Mouse (Mus musculus) inflammation-experienced regulatory T-cells, adult 6 months (primary cell): ENCODE measurements around the gene Naa80. TPM values are rescaled to one million over a fixed set of nuclear protein-coding genes. Genes with fewer than 3 reads are reported as not detected.
A peak's percentile ranks its signal among the peaks of the same experiment; 100 is the strongest.

Experiments used
- ATAC-seq: one replicate; pipeline ENCODE4 v1.8.0; 2017
- polyA plus RNA-seq, 3 experiments: library from polyadenylated mRNA; unstranded; fragments of 100-300 nt; shearing (Covaris generic); gene quantifications; one replicate each; pipeline ENCODE4 v1.2.1; 2017

The Naa80 gene
- 10 to 100 TPM; 13.8 to 23.8 (median 19.2) TPM for polyA plus RNA-seq

DNA sequence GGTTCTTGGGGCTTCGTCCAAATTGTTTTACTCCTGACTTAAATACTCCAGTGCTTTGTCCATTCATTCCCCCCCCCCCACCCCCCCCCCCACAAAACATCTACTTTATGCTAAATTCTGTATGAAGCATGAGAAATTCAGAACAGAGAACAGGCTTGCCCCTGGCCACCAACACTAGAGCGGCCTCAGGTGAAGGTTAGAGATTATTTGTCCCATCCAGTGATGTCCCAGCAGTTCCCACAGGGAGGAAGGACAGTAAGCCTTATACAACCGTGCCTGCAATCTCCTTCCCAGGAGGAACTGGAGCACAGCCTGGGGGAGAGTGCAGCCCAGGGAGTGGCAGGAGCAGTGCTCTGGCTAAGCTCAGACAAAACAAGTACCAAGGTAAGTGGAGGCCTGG is at the start of gene Naa80:
Gene Naa80 (plus strand): TSS at position 301 of the 400 bp plus-strand sequence.
- no peak for ATAC-seq

DNA sequence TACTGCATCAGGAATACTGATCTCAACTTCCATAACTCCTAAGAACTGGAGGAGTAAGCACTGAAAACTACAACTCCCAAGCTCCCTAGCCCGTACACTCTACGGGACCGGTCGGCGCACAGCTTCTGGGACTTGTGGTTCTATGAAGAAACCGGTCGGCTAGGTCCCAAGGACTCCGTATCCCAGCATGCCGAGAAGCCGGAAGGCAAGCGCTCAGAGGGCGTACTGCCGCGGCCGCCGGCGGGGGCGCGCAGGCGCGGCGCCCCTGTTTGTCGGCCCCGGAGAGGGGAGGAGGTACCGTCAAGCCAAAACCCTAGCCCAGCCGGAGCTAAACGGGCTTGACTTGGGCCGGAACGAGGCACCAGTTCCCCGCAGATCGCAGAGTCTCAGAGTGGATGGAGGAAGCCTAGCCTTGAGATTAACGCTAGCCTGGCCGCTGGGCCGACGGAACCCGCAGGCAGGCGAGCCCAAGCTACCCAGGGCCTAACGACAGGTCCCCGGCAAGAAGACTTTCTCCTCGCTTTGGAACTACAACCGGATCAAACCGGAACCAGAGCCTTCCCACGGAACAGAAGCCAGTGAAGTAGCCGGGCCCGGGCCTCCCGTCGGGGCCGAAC is 44.8 kb upstream of the Naa80 start, which contains the start of gene Tmem115:
Gene Tmem115 (plus strand): TSS at position 155 of the 617 bp plus-strand sequence.
- ATAC-seq: peak; percentile 99

DNA sequence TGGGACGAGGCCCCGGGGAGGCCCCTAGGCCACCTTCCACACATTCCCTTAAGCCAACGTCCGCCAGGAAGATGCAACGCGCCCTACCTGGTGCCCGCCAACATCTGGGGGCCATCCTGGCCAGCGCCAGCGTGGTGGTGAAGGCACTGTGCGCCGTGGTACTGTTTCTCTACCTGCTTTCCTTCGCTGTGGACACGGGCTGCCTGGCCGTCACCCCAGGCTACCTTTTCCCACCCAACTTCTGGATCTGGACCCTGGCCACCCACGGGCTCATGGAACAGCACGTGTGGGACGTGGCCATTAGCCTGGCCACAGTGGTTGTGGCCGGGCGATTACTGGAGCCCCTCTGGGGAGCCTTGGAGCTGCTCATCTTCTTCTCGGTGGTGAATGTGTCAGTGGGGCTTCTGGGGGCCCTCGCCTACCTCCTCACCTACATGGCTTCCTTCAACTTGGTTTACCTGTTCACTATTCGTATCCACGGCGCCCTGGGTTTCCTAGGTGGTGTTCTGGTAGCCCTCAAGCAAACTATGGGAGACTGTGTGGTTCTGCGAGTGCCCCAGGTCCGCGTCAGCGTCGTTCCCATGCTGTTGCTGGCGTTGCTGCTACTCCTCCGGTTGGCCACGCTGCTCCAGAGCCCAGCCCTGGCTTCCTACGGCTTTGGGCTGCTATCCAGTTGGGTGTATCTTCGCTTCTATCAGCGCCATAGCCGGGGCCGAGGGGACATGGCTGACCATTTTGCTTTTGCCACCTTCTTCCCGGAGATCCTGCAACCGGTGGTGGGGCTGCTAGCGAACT is 44.1 kb upstream of the Naa80 start:
- no peak for ATAC-seq

DNA sequence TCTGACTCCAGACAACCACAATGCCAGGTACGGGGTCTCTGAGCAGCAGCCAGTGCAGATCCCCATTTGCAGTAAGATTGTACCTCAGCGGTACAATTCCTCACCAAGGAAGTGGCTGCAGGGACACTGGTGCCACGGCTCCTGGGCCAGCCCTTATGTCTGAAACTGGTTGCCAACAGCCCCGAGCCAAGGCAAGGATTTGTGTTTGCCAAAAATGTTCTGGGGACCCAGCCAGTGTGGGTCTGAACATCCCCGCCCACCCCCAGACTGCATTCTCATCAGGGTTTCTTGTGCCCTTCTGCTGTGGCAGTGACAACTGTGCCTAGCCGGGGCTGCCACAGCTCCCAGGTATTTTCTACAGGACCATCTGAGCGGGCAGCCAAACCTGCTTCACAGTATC is 40.5 kb upstream of the Naa80 start:
- no peak for ATAC-seq

DNA sequence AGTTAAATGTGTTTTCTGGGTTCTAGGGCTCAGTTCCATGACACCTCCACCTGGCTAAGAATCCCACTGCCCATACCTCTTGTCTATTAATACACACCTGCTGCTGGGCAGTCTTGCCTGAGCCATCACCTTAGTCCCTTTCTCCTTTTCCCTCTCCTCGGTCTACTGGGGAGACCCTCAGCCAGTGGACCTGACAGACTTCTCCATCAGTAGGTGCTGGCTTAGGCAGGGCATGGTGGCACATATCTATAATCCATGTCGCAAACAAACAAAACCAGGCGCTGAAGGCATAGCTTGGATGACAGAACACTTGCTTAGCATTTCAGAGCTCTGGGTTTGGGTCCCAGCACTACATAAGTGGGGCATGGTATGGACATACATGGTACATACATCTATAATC is 40.0 kb upstream of the Naa80 start:
- no peak for ATAC-seq

DNA sequence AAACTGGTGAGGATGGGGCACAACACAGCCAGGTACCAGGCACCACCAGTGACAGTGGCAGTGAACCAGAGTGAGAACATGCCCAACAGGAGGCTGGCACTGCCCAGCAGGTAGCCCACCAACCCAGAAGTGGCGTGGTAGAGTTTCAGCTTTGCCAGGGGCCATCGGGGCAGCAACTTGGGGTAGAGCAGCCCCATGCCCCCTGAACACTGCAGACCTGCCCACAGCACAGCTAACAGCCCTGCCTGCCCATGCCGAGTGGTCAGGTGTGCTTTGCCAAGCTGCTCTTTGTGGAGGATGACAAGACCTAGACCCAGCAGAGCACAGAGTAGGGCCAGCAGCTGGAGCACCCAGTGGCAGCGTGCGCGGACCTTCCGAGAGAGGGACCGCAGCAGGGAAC is 38.7 kb upstream of the Naa80 start:
- no peak for ATAC-seq

DNA sequence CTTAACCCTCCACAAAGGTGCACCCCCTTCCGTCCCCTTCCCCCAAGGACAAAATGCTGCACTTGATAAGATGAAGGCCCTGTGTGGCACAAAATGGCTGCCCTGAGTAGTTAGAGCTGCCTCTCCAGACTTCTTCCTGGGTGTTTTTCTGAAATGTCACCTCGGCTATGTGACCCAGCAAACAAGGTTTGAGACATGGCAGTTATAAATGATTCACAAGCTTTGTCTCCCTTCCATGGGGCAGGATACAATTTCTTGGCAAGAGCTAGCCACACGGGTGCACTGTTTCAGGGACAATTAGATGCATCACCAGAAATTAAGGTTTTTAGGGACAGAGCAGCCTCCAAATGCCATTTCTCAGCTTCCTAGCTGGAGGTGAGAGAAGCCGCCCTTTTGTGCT is 38.3 kb upstream of the Naa80 start:
- no peak for ATAC-seq

DNA sequence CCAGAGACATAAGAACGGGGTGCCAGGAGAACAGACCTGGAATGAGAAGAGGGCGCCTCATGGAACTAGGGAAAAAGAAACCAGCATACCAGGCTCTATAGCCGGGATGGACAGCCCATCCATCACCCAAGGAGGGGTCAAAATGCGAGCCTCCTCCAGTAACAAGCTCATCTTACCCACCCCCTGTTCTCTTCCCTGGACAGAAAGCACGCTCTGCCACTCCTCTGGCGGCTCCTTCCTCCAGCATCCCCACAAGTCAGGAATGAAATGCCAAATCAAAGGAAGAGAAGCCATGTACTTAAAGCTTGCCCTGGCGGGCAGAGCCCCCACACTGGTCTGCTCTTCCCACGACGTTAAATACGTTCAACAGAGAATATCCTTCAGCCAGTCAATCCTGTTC is 37.7 kb upstream of the Naa80 start:
- no peak for ATAC-seq

DNA sequence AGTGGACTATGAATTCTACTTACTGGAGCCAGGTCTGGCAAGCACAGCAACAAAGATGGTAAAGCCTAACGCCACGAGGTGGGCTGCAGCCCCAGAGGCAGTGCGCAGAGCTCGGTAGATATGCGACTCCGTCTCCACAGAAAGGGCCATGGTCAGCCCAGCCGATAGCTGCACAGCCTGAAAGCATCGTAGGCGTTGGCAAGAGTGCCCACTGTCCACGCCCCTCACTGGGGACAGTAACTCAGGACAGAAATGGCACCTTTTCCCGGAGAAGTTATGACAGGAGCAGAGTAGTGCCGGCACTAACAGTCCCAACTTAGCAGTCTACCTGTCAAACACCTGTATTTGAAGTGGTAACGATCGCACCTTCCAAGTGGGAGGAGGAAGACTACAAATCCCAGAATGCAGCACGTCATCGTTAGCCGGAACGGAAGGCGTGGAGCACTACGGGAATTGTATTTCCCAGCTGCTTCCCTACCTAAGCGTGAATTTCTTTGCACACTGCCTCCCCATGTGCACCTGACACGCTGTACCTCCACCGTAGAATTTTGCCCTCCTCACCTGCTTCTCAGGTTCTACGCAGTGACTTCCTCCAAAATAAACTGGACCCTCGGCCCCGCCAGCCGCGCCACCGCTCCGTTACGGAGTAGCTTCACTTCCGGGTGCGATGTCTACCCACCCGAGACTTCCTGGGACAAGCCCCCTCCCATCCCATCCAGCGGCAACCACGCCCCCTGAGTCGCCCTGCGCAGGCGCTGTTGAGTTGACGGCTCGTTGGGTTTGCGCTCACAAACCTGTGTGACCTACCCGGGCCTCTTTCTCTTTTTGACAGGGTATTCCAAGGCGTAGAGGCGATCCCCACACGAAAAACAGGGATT is 37.0 kb upstream of the Naa80 start, which contains the start of the genes Cyb561d2 and Nprl2:
Gene Cyb561d2 (minus strand): TSS at position 720 of the 878 bp plus-strand sequence.
Gene Nprl2 (plus strand): TSS at position 753 of the 878 bp plus-strand sequence.
- peak; percentile 87 for ATAC-seq

DNA sequence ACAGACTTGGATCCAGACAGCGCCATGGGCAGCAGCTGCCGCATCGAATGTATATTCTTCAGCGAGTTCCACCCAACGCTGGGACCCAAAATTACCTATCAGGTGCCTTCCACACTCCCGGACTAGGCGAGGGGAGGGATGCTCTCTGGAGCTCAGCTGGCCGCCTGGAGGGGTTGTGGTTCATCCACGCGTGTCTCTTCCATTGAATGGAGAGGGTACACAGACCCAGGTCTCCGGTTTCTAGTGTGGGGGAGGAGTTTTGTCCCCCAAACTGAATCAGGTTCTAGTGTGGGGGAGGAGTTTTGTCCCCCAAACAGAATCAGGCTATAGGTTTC is 36.4 kb upstream of the Naa80 start:
- no peak for ATAC-seq

DNA sequence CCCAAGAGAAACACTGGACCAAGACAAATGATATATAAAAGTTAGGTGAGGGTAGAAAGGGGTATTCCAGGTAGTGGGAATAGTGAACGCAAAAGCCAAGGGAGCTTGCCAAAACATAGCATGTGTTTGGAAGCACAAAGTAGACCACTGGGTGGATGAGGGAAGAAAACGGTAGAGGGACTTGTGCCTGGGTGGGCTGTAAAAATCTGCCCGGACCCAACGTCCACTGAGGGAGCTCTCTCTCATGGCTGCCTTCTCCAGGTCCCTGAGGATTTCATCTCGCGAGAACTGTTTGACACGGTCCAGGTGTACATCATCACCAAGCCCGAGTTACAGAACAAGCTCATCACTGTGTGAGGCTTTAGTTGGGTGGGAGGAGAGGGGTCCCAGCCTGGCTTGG is 36.0 kb upstream of the Naa80 start:
- ATAC-seq: no peak

DNA sequence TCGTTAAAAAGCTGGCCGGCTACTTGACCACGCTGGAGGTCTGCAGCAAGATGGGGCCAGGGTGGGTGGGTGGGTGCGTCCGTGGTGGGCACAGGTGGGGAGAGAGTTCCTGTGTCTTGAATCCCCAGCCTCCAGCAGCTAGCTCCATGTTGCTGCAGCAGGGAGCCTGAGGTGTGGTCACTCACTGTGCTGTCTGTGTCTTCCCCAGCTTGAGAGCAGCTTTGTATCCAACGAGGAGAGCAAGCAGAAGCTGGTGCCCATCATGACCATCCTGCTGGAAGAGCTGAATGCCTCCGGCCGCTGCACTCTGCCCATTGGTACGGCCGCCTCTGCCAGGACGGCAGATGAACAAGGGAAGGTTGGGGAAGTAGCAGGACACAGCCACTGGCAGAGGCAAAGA is 35.4 kb upstream of the Naa80 start:
- no peak for ATAC-seq

DNA sequence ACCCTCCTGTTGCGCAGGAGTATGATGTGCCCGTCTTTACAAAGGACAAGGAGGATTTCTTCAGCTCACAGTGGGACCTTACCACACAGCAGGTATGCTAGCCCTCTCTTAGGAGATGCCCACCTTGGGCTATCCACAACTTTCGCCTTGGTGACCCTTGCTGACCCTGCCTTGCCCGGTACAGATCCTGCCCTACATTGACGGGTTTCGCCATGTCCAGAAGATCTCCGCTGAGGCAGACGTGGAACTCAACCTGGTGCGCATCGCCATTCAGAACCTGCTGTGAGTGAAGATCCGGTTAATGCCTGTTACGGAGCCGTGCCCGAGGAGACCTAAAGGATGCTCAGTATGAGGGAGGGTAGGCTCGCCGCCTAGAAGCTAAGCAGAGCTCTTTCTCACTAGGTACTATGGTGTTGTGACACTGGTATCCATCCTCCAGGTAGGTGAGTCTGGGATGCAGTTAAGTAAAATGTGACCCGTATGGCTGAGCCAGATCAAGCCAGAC is 34.4 kb upstream of the Naa80 start:
- no peak for ATAC-seq

DNA sequence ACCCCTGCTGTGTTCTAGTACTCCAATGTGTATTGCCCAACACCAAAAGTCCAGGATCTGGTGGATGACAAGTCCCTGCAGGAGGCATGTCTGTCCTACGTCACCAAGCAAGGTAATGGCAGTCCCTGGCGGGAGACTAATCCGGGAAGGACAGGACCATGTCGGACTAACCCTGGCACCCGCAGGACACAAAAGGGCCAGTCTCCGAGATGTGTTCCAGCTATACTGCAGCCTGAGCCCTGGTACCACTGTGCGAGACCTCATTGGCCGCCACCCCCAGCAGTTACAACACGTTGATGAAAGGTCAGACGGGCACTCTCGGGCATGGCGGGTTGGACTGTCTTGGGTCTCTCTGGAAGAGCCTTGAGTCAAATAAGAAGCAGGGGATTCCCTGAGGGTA is 34.0 kb upstream of the Naa80 start:
- ATAC-seq: no peak

DNA sequence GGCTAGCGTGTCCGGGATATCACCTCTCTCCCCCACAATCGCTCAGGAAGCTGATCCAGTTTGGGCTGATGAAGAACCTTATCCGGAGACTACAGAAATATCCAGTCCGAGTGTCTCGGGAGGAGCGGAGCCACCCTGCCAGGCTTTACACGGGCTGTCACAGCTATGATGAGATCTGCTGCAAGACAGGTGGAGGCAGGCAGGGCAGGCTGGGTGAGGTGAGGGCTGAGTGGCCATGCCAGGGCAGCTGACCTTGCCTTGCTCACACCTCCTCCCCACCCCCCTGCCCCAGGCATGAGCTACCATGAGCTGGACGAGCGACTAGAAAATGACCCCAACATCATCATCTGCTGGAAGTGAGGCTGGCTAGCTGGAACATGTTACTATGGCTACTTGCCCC is 33.5 kb upstream of the Naa80 start:
- ATAC-seq: no peak

DNA sequence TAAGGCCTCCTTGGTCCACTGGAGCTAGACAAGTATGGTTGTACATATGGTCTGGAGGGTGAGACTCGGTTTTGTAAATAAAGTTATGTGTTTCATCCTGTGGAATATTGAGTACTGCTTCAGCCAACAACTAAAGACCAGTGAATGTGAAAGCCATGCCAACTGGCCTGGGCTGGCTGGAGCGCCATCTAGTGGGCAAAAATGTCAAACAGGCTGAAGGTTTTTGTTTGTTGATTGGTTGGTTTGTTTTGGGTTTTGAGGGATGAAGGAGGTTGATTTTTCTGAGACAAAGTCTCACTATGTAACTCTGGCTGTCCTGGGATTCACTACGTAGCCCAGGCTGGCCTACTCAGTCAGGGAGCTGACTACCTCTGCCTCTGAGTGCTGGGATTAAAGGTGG is 33.1 kb upstream of the Naa80 start:
- no peak for ATAC-seq

DNA sequence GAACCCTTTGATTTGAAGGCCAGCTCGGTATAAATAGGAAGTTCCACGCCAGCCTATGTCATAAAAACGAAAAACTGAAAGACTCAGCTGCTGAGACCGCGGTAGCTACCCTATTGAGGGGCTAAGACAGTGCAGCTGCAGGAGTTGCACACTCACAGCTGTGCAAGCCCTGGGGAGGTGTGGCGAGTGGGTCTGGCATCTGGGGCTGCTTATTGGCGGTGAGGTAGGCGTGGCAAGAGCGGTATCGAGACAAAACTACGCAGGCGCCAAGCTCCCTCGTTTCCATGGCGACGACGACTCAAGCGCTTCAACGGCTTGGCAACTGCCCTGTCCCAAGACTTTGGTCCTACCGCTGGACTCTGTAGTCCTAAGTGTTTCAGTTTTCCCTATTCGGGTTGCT is 31.7 kb upstream of the Naa80 start, which contains the start of gene Zmynd10:
Gene Zmynd10 (plus strand): TSS at position 273 of the 400 bp plus-strand sequence.
- peak; percentile 33 for ATAC-seq

DNA sequence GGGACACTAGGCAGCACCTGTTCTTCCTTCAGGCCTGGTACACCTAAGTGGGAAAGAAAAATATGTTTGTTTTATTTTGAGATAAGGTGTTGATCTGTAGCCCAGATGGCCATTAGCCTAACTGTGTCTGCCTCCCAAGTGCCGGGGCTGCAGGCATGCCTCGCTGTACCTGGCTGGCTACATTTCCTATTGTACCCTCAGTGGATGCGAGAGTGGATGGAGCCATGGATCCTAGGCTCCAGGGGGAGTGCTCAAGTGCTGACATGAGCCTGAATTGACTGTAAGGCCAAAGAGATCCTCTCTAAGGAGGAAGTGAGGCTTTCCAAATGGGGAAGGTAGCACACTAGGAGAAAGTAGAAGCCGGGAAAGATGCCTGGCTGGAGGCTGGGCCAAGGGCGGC is 30.7 kb upstream of the Naa80 start:
- ATAC-seq: no peak

DNA sequence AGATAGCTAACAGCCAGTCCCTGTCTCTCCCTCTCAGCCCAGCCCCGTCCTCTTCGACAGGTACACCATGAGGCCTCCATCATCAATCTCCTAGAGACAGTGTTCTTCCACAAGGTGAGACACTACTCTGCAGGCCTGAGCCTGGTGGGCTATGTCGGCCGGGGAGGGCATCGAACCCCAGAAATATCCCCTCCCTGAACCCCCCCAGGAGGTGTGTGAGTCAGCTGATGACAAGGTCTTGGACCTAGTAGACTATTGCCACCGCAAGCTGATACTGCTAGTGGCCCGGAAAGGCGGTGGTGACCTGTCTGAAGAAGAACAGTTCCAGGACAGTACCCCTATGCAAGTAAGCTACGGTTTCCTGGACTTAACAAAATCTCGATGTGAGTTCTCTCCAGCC is 29.9 kb upstream of the Naa80 start:
- ATAC-seq: no peak

DNA sequence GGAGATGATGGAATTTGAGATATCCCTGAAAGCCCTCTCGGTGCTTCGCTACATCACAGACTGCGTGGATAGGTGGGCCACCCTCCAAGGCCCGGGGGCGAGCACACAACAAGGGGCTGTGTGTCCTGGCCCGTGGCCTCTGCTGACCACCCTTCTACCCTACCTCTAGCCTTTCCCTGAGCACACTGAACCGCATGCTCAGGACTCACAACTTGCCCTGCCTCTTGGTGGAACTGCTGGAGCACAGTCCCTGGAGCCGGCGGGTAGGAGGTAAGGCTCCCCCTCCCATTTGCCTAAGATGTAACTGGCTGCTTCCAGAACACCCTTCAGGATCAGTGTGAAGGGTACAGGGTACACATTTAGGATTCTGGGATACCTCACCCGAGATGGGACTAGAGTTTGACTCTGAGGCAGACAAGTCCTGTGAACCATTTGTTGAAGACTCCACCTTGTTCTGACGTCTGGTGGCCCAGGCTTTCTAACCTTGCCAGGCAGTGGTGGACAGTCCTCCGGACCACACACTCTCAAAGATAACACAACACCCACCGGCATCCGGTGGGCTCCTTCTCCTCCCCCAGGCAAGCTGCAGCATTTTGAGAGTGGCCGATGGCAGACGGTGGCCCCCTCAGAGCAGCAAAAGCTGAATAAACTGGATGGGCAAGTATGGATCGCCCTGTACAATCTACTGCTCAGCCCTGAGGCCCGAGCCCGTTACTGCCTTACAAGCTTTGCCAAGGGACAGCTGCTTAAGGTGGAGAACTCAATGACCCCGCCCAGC is 29.2 kb upstream of the Naa80 start:
- ATAC-seq: no peak

DNA sequence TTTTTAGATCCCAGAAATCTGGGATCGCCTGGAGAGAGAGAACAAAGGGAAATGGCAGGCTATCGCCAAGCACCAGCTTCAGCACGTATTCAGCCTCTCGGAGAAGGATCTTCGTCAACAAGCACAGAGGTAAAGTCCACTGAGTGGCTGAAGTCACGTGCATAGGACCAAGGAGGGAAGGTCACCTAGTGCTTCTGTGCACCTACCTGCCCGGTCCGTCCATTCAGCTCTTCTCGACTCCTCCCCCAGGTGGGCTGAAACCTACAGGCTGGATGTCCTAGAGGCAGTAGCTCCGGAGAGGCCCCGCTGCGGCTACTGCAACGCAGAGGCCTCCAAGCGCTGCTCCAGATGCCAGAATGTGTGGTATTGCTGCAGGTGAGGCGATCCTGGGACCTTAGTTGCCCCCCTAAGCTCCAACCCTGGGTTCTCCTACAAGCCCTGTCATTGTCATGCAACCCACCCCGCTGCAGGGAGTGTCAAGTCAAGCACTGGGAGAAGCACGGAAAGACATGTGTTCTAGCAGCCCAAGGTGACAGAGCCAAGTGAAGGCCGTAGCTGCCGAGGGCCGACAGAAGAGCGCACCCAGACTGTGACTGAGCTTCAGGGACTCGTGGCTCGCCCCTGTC is 28.1 kb upstream of the Naa80 start:
- no peak for ATAC-seq
